Mouse (Mus musculus): Measurements from ENCODE around the gene Gpr50. TPM values are rescaled to one million over a fixed set of nuclear protein-coding genes. Genes with fewer than 3 reads are reported as not detected.

The Gpr50 gene
- polyA plus RNA-seq, 1 experiment from 2014 or later = 4.9 TPM

DNA sequence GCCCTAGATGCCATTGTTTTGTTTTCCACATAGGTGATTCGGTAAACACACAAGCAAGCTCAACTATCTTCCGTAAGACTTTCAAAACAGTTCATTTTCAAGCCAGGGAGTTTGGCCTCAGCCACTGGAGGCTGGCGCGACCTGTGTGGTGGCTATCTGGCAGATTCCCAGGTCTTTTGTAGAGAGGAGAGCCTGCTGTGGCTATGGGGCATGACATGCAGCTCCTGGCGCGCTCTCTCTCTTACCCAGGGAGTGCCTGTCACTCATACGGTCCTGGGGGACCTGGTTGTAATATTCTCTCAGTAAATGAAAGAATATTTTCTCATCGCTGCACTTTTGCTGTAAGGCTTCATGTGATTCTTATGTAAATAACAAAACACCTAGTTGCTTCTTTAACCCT lies 13.5 kb upstream of the Gpr50 start:
- H3K9me3 ChIP-seq (ENCODE audit: control insufficient read depth, low read length) = no peaks in the 10 kb centered on the region
- ATAC-seq (ENCODE audit: low FRiP score, low TSS enrichment) = peak; percentile 73
- no peak overlapping the region for H3K4me3 ChIP-seq (replicated peaks; ENCODE audit: low read depth, low read length)
- H3K27ac ChIP-seq (replicated peaks; ENCODE audit: low read depth, low read length) = no peak overlapping the region
- no peaks in the 10 kb centered on the region for H3K36me3 ChIP-seq (ENCODE audit: control insufficient read depth, insufficient read depth, low read length)
- peak; percentile 62 for DNase-seq
- H3K9ac ChIP-seq (replicated peaks; ENCODE audit: low read length) = no peak overlapping the region
- H3K4me1 ChIP-seq (ENCODE audit: control insufficient read depth, insufficient read depth, low read length) = no peaks in the 10 kb centered on the region
- no peaks in the 10 kb centered on the region for H3K27me3 ChIP-seq (ENCODE audit: control insufficient read depth, insufficient read depth, low read length)
- H3K4me2 ChIP-seq (ENCODE audit: low read length) = no peak overlapping the region
- 28% methylated on average over 8 of the region's 8 CpGs for WGBS

DNA sequence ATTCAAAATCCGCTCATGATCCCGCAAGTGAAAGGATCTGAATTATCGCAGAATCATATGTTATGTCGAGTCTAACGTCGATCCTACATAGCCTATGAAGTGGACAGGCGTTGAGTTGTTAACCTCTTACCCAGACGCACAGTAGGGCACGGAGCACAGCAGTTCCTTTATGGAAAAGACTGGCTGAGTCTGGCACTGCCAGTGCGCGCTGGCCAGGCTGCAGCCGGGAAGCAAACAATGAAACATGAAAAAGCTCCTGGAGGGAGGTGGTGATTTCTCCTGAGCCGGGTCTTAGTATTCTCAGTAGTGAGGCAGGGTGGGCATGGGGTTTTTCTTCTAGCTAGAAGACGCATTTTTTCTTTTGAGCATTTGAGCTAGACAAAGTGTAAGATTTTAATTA lies 1.7 kb upstream of the Gpr50 start:
- no peak overlapping the region for H3K27ac ChIP-seq (replicated peaks; ENCODE audit: low read depth, low read length)
- DNase-seq (peak; percentile 44), ATAC-seq (ENCODE audit: low FRiP score, low TSS enrichment) (no peak)
- WGBS = 29% methylated on average over 14 of the region's 14 CpGs
- peaks cover 6% of the 10 kb centered on the region; the same call in 1 of the 2 replicates for H3K9me3 ChIP-seq (ENCODE audit: control insufficient read depth, low read length)
- no peaks in the 10 kb centered on the region for H3K4me1 ChIP-seq (ENCODE audit: control insufficient read depth, insufficient read depth, low read length)
- peaks cover 33% of the 10 kb centered on the region for H3K27me3 ChIP-seq (ENCODE audit: control insufficient read depth, insufficient read depth, low read length)
- peak overlapping the region; percentile 46 for H3K4me2 ChIP-seq (ENCODE audit: low read length)
- H3K4me3 ChIP-seq (replicated peaks; ENCODE audit: low read depth, low read length) = peak overlapping the region; percentile 20
- 0 out of 2 replicates have a peak overlapping the region, but pooled peaks have one; percentile 1 for H3K9ac ChIP-seq (replicated peaks; ENCODE audit: low read length)
- no peaks in the 10 kb centered on the region for H3K36me3 ChIP-seq (ENCODE audit: control insufficient read depth, insufficient read depth, low read length)

DNA sequence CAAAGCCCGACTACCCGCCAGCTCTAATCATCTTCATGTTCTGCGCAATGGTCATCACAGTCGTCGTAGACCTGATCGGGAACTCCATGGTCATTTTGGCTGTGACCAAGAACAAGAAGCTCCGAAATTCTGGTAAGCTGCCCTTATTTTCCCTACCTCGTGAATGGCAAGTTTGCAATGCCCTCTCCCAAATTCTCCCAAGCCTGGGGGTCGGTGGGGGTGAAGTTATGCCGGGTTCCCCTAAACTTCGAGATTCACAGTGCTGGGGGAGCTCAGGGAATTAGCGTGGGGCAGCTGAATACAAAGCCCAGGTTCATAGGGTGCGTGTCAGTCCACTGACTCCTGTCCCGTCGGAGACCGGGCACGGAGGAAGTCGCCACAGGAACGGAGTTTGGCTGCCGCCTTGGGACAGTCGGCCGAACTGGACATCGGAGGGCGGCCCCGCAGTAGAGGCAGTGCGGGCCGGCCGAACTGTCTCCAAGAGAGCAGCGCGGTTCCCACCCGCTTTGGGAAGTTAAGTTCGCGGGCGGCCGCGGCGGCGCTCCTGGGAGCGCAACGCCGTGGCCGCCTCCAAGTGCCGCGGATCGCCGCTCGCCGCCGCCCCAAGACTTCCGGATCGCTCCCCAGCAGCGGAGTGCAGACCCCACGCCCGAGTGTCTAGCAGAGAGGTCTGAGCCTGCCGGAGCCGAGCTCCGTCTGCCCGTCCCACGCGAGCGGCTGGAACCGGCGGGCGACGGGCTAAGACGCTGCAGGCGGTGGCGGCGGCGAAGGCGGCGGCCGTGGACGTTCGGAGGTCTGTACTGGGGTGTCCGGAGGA lies 612 bp downstream of the Gpr50 start:
- WGBS = 23% methylated on average over 74 of the region's 76 CpGs
- peak overlapping the region; percentile 43 for H3K4me3 ChIP-seq (replicated peaks; ENCODE audit: low read depth, low read length)
- no peak overlapping the region for H3K27ac ChIP-seq (replicated peaks; ENCODE audit: low read depth, low read length)
- DNase-seq = peak; percentile 40
- no peak for ATAC-seq (ENCODE audit: low FRiP score, low TSS enrichment)
- peaks cover 6% of the 10 kb centered on the region; the same call in 1 of the 2 replicates for H3K9me3 ChIP-seq (ENCODE audit: control insufficient read depth, low read length)
- H3K4me2 ChIP-seq (ENCODE audit: low read length) = peak overlapping the region; percentile 63
- peaks cover 33% of the 10 kb centered on the region for H3K27me3 ChIP-seq (ENCODE audit: control insufficient read depth, insufficient read depth, low read length)
- no peaks in the 10 kb centered on the region for H3K4me1 ChIP-seq (ENCODE audit: control insufficient read depth, insufficient read depth, low read length)
- H3K36me3 ChIP-seq (ENCODE audit: control insufficient read depth, insufficient read depth, low read length) = no peaks in the 10 kb centered on the region
- 0 out of 2 replicates have a peak overlapping the region, but pooled peaks have one; percentile 12 for H3K9ac ChIP-seq (replicated peaks; ENCODE audit: low read length)

DNA sequence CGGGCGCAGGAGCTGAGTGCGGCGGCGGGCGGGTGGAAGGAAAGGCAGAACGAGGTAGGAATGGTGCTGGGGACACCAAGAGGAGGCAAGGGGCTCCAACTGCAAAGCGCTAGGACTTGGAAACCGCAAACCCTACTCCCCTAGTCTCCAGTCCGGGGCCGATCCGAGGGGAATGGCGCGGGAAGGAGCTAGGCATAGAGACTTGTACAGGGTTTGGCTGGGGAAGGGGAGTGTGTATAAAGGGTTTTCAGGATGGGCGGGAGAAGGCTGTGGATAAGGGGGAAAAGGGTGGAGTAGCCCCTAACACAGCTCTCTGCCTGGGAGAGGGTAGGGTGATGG lies 1.2 kb downstream of the Gpr50 start:
- DNase-seq = no peak
- Histone ChIP-seq H3K36me3 (ENCODE audit: control insufficient read depth, insufficient read depth, low read length) (no peaks in the 10 kb centered on the region), H3K27ac (replicated peaks; ENCODE audit: low read depth, low read length) (no peak overlapping the region), H3K4me2 (ENCODE audit: low read length) (peak overlapping the region; percentile 63), H3K9me3 (ENCODE audit: control insufficient read depth, low read length) (peaks cover 6% of the 10 kb centered on the region; the same call in 1 of the 2 replicates), H3K27me3 (ENCODE audit: control insufficient read depth, insufficient read depth, low read length) (peaks cover 33% of the 10 kb centered on the region), H3K4me1 (ENCODE audit: control insufficient read depth, insufficient read depth, low read length) (no peaks in the 10 kb centered on the region), H3K9ac (replicated peaks; ENCODE audit: low read length) (0 out of 2 replicates have a peak overlapping the region, but pooled peaks have one; percentile 12), H3K4me3 (replicated peaks; ENCODE audit: low read depth, low read length) (peak overlapping the region; percentile 43)
- no peak for ATAC-seq (ENCODE audit: low FRiP score, low TSS enrichment)
- 22% methylated on average over 15 of the region's 15 CpGs for WGBS

DNA sequence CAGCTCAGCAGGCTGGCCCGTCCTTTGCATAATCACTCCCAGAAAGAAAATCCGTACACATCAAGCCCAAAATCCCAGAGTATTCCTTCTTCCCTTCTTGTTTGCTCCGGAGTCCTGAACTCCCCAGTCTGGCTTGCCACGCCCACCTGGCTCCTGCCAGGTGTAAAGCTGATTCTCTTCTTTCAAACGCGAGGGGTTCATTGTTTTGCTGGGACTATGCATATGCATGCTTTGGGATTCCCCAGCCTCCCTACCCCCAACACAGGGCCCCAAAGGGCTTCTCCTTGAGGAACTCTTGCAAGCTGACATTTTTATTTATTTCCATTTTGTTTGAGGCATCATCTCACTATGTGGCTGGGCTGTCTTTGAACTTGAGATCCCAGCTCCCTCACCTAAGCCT lies 6.8 kb downstream of the Gpr50 start:
- H3K27ac ChIP-seq (replicated peaks; ENCODE audit: low read depth, low read length) = no peak overlapping the region
- peaks cover 8% of the 10 kb centered on the region for H3K27me3 ChIP-seq (ENCODE audit: control insufficient read depth, insufficient read depth, low read length)
- H3K4me3 ChIP-seq (replicated peaks; ENCODE audit: low read depth, low read length) = no peak overlapping the region
- ATAC-seq (ENCODE audit: low FRiP score, low TSS enrichment) (no peak), DNase-seq (no peak)
- no peaks in the 10 kb centered on the region for H3K36me3 ChIP-seq (ENCODE audit: control insufficient read depth, insufficient read depth, low read length)
- H3K4me2 ChIP-seq (ENCODE audit: low read length) = no peak overlapping the region
- H3K4me1 ChIP-seq (ENCODE audit: control insufficient read depth, insufficient read depth, low read length) = no peaks in the 10 kb centered on the region
- no peak overlapping the region for H3K9ac ChIP-seq (replicated peaks; ENCODE audit: low read length)
- H3K9me3 ChIP-seq (ENCODE audit: control insufficient read depth, low read length) = no peaks in the 10 kb centered on the region
- WGBS = 23% methylated on average over 6 of the region's 6 CpGs

DNA sequence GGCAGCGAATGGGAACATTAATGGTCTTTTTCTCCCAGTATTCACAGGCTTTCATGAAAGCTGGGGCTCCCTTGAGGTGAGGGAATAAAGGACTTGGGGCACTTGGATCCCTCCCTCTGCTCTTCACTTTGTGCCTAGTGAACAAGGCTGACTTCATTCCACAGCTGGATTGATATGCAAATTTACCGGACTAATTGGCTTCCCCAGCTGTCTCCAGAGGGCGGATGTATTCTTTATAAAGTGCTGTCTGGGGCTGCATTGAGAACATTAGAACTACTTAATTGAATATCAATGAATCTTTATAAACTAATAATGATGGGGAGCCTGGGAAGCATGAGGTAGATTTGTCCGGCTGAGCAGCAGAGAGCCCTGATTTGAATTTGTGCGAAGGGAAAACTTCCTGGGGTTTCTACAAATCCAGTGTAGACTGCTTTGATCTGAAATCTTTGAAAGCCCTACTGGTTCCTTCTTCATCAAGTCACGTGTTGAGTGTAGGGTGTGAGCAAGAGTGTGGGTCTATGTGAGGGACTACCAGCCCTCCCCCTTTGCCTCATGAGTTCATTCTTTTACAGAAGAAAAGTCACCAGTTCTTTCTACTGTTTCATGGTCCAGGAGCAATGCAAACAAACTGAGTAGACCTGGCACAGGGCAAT lies 37.5 kb downstream of the Gpr50 start:
- Histone ChIP-seq H3K27ac (replicated peaks; ENCODE audit: low read depth, low read length) (no peak overlapping the region), H3K4me2 (ENCODE audit: low read length) (no peak overlapping the region), H3K4me3 (replicated peaks; ENCODE audit: low read depth, low read length) (no peak overlapping the region), H3K4me1 (ENCODE audit: control insufficient read depth, insufficient read depth, low read length) (no peaks in the 10 kb centered on the region), H3K9me3 (ENCODE audit: control insufficient read depth, low read length) (no peaks in the 10 kb centered on the region), H3K9ac (replicated peaks; ENCODE audit: low read length) (no peak overlapping the region), H3K36me3 (ENCODE audit: control insufficient read depth, insufficient read depth, low read length) (no peaks in the 10 kb centered on the region), H3K27me3 (ENCODE audit: control insufficient read depth, insufficient read depth, low read length) (no peaks in the 10 kb centered on the region)
- 21% methylated on average over 6 of the region's 6 CpGs for WGBS
- ATAC-seq (ENCODE audit: low FRiP score, low TSS enrichment) (peak; percentile 70; the same call in 1 of the 2 replicates), DNase-seq (peak; percentile 54)

Other genes starting within 250 kb of the Gpr50 start
- gene Cd99l2, start 170.8 kb upstream of the Gpr50 start, polyA plus RNA-seq (2014; fragmentation: Nextera tagmentation; extraction: Ambion mirVana) = 52.8 and 64.8 TPM in 2 replicates
- gene Hmgb3, start 107.7 kb upstream of the Gpr50 start, polyA plus RNA-seq (2014; fragmentation: Nextera tagmentation; extraction: Ambion mirVana) = 391 and 468 TPM in 2 replicates
- 54.6 and 59.6 TPM in 2 replicates for gene Vma21, start 152.3 kb downstream of the Gpr50 start, polyA plus RNA-seq (2014; fragmentation: Nextera tagmentation; extraction: Ambion mirVana)